Mouse (Mus musculus): ENCODE data around the gene Ifi27l2a. TPM values are rescaled to one million over a fixed set of nuclear protein-coding genes. Genes with fewer than 3 reads are reported as not detected.
A peak's percentile ranks its signal among the peaks of the same experiment; 100 is the strongest.

The Ifi27l2a gene
- total and polyA plus RNA-seq, 3 experiments, result 81.1 to 262 (median 133) TPM

DNA sequence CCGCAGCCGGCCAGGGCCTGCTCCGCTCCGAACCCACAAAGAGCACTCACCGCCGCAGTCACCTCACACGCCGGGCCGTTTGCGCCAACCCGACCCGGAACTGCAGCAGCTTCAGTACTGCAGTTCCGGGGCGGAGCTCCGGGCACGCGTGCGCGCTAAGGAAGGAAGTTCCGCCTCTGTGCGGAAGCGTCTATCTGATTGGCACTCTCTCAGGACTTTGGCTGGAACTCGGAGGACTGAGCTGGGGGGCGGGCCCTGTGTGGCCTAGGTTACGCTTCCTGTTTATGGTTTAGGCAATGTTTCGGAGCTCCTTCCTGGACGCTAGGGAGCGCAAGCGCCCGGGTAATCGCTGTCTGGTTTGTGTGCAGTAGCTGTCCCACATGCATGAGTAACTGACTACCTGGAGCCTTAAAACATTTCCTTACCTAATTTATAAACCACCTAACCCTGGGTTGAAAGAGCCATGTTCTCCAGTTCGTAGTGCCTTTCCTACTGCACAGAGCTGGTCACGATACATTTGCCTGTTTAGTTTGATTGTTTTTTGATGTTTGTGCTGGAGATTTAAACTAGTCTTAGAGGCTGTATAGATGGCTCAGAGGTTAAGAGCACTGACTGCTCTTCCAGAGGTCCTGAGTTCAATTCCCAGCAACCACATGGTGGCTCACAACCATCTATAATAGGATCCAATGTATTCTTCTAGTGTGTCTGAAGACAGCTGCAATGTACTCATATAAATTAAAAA lies 17.6 kb downstream of the Ifi27l2a start, which contains the start of gene Ddx24:
TSS of gene Ddx24 (minus strand) at position 102 of the 742 bp plus-strand sequence.
- peak within 1 kb of the TSS; percentile 62 for H3K9ac ChIP-seq (ENCODE audit: insufficient read depth, low read depth)

More for the DNA sequence above, 17.6 kb downstream of the Ifi27l2a start, which contains the start of gene Ddx24:
- Histone ChIP-seq H3K4me2 (ENCODE audit: insufficient read depth, low read depth, poor library complexity, severe bottlenecking) (peak within 1 kb of the TSS; percentile 98), H3K4me3 (replicated peaks in 1 of 3; ENCODE audit: low read depth in 2 of 3, low read length in 2 of 3, poor library complexity in 1 of 3) (peak within 1 kb of the TSS; percentile 84 to 100 (median 99)), H3K36me3 (replicated peaks in 1 of 2; ENCODE audit: control insufficient read depth in 1 of 2, insufficient read depth in 1 of 2, low read length in 1 of 2) (peaks cover 10 to 25% of the 10 kb centered on the region in 2 experiments), H3K27ac (ENCODE audit: insufficient read depth, low read depth) (no peak within 1 kb of the TSS), H3K9me3 (replicated peaks; ENCODE audit: low read length) (no peaks in the 10 kb centered on the region), H3K4me1 (ENCODE audit: control insufficient read depth in 1 of 2, insufficient read depth in 2 of 2) (peaks cover 0 to 35% of the 10 kb centered on the region in 2 experiments; a peak in 3 of 4 replicates), H3K27me3 (replicated peaks) (no peaks in the 10 kb centered on the region), H3K79me2 (replicated peaks; ENCODE audit: control insufficient read depth, extremely low read depth, insufficient read depth, poor library complexity, severe bottlenecking) (peaks cover 39% of the 10 kb centered on the region)
- DNase-seq (ENCODE audit: extremely low read depth), result peak; percentile 99
- in situ Hi-C loops (cut with MboI; ENCODE audit: low pct_ligation_motif_present, low pct_unique_long_range_greater_than_20kb, low sequenced_read_pairs) (loop anchor here (5.0 to 10.0 kb wide), 2 partner anchors 66 to 129 kb away; no protein-coding TSS in a partner anchor), dilution Hi-C loops (cut with MboI; ENCODE audit: extremely low pct_ligation_motif_present, extremely low pct_unique_long_range_greater_than_20kb, low sequenced_read_pairs) (no loop called here)
- TF ChIP-seq ZMIZ1 (IDR thresholded peaks at IDR 0.05; ENCODE audit: low read depth, low read length) (peak; percentile 87), JUN (IDR thresholded peaks at IDR 0.05; ENCODE audit: insufficient read depth, low read depth, low read length) (no peak), PAX5 (IDR thresholded peaks at IDR 0.05; ENCODE audit: low read length) (no peak), CTCF (conservative IDR thresholded peaks at IDR 0.05 in 1 of 2, IDR thresholded peaks at IDR 0.05 in 1 of 2; ENCODE audit: low read depth in 2 of 2, low read length in 2 of 2) (peak; percentile 15 to 99; a peak in 2 of 4 replicates), RAD21 (IDR thresholded peaks at IDR 0.05; ENCODE audit: low read depth, low read length) (peak; percentile 99), MEF2A (IDR thresholded peaks at IDR 0.05; ENCODE audit: borderline replicate concordance, low read depth, low read length) (peak; percentile 78; the same call in 1 of the 2 replicates), ZKSCAN1 (IDR thresholded peaks at IDR 0.05; ENCODE audit: borderline replicate concordance, low read depth, low read length) (no peak), POLR2AphosphoS2 (IDR thresholded peaks at IDR 0.05; ENCODE audit: low read depth, low read length) (peak; percentile 82; the same call in 1 of the 2 replicates), MYC (IDR thresholded peaks at IDR 0.05; ENCODE audit: low read depth, low read length) (peak; percentile 73; the same call in 1 of the 2 replicates), SIN3A (IDR thresholded peaks at IDR 0.05; ENCODE audit: low read length) (peak; percentile 97), MAFK (IDR thresholded peaks at IDR 0.05; ENCODE audit: insufficient replicate concordance, low read length) (no peak), USF1 (IDR thresholded peaks at IDR 0.05; ENCODE audit: low read depth, low read length) (no peak), E2F4 (IDR thresholded peaks at IDR 0.05; ENCODE audit: insufficient replicate concordance, low read depth, low read length) (no peak), CHD1 (IDR thresholded peaks at IDR 0.05; ENCODE audit: low read depth, low read length) (no peak), NELFE (IDR thresholded peaks at IDR 0.05; ENCODE audit: low read depth, low read length) (peak; percentile 90), ELF1 (IDR thresholded peaks at IDR 0.05; ENCODE audit: low read depth, low read length) (peak; percentile 99), ZC3H11A (IDR thresholded peaks at IDR 0.05; ENCODE audit: low read depth, low read length) (peak; percentile 73), UBTF (IDR thresholded peaks at IDR 0.05; ENCODE audit: low read depth, low read length) (no peak), IRF4 (IDR thresholded peaks at IDR 0.05; ENCODE audit: low read depth, low read length) (peak; percentile 52; the same call in 1 of the 2 replicates), TCF12 (IDR thresholded peaks at IDR 0.05; ENCODE audit: low read depth, low read length) (peak; percentile 85), ETS1 (conservative IDR thresholded peaks at IDR 0.05; ENCODE audit: low read depth, low read length) (no peak; the same call in 1 of the 2 replicates), USF2 (conservative IDR thresholded peaks at IDR 0.05; ENCODE audit: low read depth, low read length) (no peak), KAT2A (IDR thresholded peaks at IDR 0.05; ENCODE audit: insufficient replicate concordance, low read length) (peak; percentile 93; the same call in 1 of the 2 replicates), TBP (conservative IDR thresholded peaks at IDR 0.05; ENCODE audit: low read depth, low read length) (peak; percentile 63; the same call in 1 of the 2 replicates), SMC3 (IDR thresholded peaks at IDR 0.05; ENCODE audit: low read depth, low read length) (peak; percentile 98), HCFC1 (IDR thresholded peaks at IDR 0.05; ENCODE audit: low read depth, low read length) (peak; percentile 93), ZNF384 (IDR thresholded peaks at IDR 0.05; ENCODE audit: low read depth, low read length) (no peak), MAX (IDR thresholded peaks at IDR 0.05; ENCODE audit: low read length) (peak; percentile 84), JUND (conservative IDR thresholded peaks at IDR 0.05; ENCODE audit: low read depth, low read length) (no peak), GABPA (IDR thresholded peaks at IDR 0.05; ENCODE audit: insufficient replicate concordance, low read depth, low read length) (peak; percentile 32; the same call in 1 of the 2 replicates), MAZ (IDR thresholded peaks at IDR 0.05; ENCODE audit: low read depth, low read length) (no peak), EP300 (IDR thresholded peaks at IDR 0.05; ENCODE audit: low read length) (no peak), CHD2 (IDR thresholded peaks at IDR 0.05; ENCODE audit: low read length) (0 out of 2 replicates have a peak, but pooled peaks have one; percentile 64), RCOR1 (conservative IDR thresholded peaks at IDR 0.05; ENCODE audit: low read depth, low read length) (peak; percentile 49; the same call in 1 of the 2 replicates), NRF1 (IDR thresholded peaks at IDR 0.05; ENCODE audit: low read depth, low read length) (peak; percentile 94), BHLHE40 (IDR thresholded peaks at IDR 0.05; ENCODE audit: low read depth, low read length) (peak; percentile 40), MXI1 (IDR thresholded peaks at IDR 0.05; ENCODE audit: low read depth, low read length) (peak; percentile 97), POLR2A (IDR thresholded peaks at IDR 0.05; ENCODE audit: low read depth, low read length) (peak; percentile 96)
